Comparison of ENCODE assay signal across 24 mouse cellular contexts in the genomic region with DNA sequence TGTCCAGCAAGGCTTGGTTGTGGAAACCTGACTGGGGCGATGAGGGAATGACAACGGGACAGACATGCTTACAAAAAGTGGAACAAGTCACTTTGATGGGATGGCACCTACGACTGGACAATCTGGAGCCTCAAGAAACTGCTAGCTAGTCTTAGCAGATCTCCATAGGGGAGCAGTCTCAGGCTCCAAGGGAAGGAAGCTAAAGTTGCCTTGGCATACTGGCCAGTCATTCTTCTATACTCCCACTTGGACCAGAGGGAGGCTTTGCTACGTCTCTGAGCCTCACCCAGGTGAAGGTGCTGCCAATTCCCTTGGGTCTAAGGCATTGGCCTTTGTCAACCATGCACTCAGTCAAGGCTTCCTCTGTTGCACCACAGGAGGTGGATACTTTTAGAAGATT.
"Had no signal": no experiment of that assay in that cellular context is flagged by ENCODE, and none has a peak within 500 bp of the region (broad histone marks: within the 10 kb centered on the region; RNA-seq: fewer than 3 reads in every experiment).

No protein-coding gene starts in this region.

- DNase-seq: gastrocnemius, adult 2 months; gastrocnemius, postnatal 10 days; gastrocnemius, postnatal 25 days; heart, adult 2 months; heart, postnatal 10 days; heart, postnatal 4 days; kidney, adult 18-20 months; kidney, adult 8-10 months; kidney, postnatal 10 days; kidney, postnatal 25 days; kidney, postnatal 4 days; liver, embryonic 13.5 days had no signal

- ATAC-seq: hindbrain, embryonic 16.5 days; inflammation-experienced regulatory T-cells, adult 6 months; intestine, embryonic 15.5 days; intestine, postnatal 0 days had no signal

- H3K27me3 ChIP-seq: heart, embryonic 12.5 days; hindbrain, embryonic 12.5 days; intestine, embryonic 15.5 days; limb, embryonic 12.5 days; liver, embryonic 13.5 days had no signal

- H3K4me3 ChIP-seq: gastrocnemius, adult 2 months; heart, adult 2 months; heart, embryonic 10.5 days; heart, embryonic 12.5 days; hindbrain, embryonic 10.5 days; hindbrain, embryonic 12.5 days; intestine, embryonic 15.5 days; layer of hippocampus, adult 2 months; left cerebral cortex, adult 2 months; limb, embryonic 10.5 days; limb, embryonic 12.5 days; liver, embryonic 13.5 days had no signal

- H3K36me3 ChIP-seq: heart, embryonic 10.5 days; heart, embryonic 12.5 days; hindbrain, embryonic 10.5 days; hindbrain, embryonic 12.5 days; limb, embryonic 12.5 days; liver, embryonic 13.5 days had no signal

- H3K9me3 ChIP-seq: heart, embryonic 10.5 days; heart, embryonic 12.5 days; hindbrain, embryonic 10.5 days; hindbrain, embryonic 12.5 days; intestine, embryonic 15.5 days; limb, embryonic 10.5 days; limb, embryonic 12.5 days; liver, embryonic 13.5 days had no signal
